Mouse (Mus musculus) midbrain, postnatal 0 days (tissue): ENCODE results near the gene Phkg2. TPM values are rescaled to one million over a fixed set of nuclear protein-coding genes. Genes with fewer than 3 reads are reported as not detected.
A peak's percentile ranks its signal among the peaks of the same experiment; 100 is the strongest.

ENCODE experiments used
- ATAC-seq: fragments of 200-750 bp; cut with Nextera tagmentation; 2 replicates; pipeline ENCODE4 v1.8.0; 2017; ENCODE audit warnings: moderate number of reproducible peaks, mild to moderate bottlenecking, moderate TSS enrichment, moderate library complexity; ENCODE audit not compliant: low FRiP score
- DNase-seq: peaks from one replicate; pipeline ENCODE4 v3.0.0-alpha.2; 2015; ENCODE audit warnings: low spot score
- H3K27ac ChIP-seq: fragments of 300-500 bp; sonication (generic); 2 replicates; pipeline ENCODE4 v1.5.1; 2014; ENCODE audit warnings: low read depth, mild to moderate bottlenecking, low read length, mixed read lengths
- H3K27me3 ChIP-seq: fragments of 300-500 bp; sonication (generic); 2 replicates; pipeline ENCODE4 v1.6.1; 2014; ENCODE audit warnings: low read length, control low read depth, mixed read lengths; ENCODE audit not compliant: insufficient read depth
- H3K36me3 ChIP-seq: fragments of 300-500 bp; sonication (generic); 2 replicates; pipeline ENCODE4 v1.6.1; 2014; ENCODE audit warnings: low read length, control low read depth, mixed read lengths; ENCODE audit not compliant: insufficient read depth
- H3K4me1 ChIP-seq: fragments of 300-500 bp; sonication (generic); 2 replicates; pipeline ENCODE4 v1.6.1; 2014; ENCODE audit warnings: mild to moderate bottlenecking, control low read depth, antibody characterized with exemption, low read length, mixed read lengths; ENCODE audit not compliant: insufficient read depth
- H3K4me2 ChIP-seq: fragments of 300-500 bp; sonication (generic); 2 replicates; pipeline ENCODE4 v1.6.1; 2014; ENCODE audit warnings: low read depth, mild to moderate bottlenecking, low read length, mixed read lengths; ENCODE audit not compliant: poor library complexity, severe bottlenecking
- H3K4me3 ChIP-seq: fragments of 300-500 bp; sonication (generic); 2 replicates; pipeline ENCODE4 v1.5.1; 2014; ENCODE audit warnings: low read depth, mild to moderate bottlenecking, low read length, moderate library complexity
- H3K9ac ChIP-seq: fragments of 300-500 bp; sonication (generic); replicated peaks from 2 replicates; pipeline ENCODE4 v1.6.1; 2014; ENCODE audit warnings: mild to moderate bottlenecking, low read length, moderate library complexity, mixed read lengths; ENCODE audit not compliant: poor library complexity, severe bottlenecking
- H3K9me3 ChIP-seq: fragments of 300-500 bp; sonication (generic); 2 replicates; pipeline ENCODE4 v1.6.1; 2016; ENCODE audit warnings: low read length, control low read depth
- CTCF ChIP-seq: IDR thresholded peaks from 2 replicates; pipeline ENCODE4 v1.5.1; 2016; ENCODE audit warnings: antibody characterized with exemption, mild to moderate bottlenecking
- whole genome bisulfite sequencing: fragments of 180-500 bp; shearing (Covaris S2); extraction: QIAGEN DNeasy Blood & Tissue Kit; methylation state at CpG from one replicate; pipeline ENCODE4 v1.1.7; 2014; 5-methylcytosine and 5-hydroxymethylcytosine counted together
- polyA plus RNA-seq: library from polyadenylated mRNA; unstranded; fragments of >200 nt; fragmentation: Nextera tagmentation; extraction: Ambion mirVana; gene quantifications from 2 replicates; pipeline ENCODE4 v1.2.1, GENCODE M21; 2015
- total RNA-seq: library from RNA; depleted of rRNA; stranded (reverse); fragments of >200 nt; gene quantifications from 2 replicates; pipeline ENCODE4 v1.2.3, GENCODE M21; 2014; rRNA removed

The Phkg2 gene
- total RNA-seq, result 54.0 and 60.9 TPM in 2 replicates
- 62.5 and 64.7 TPM in 2 replicates for polyA plus RNA-seq

DNA sequence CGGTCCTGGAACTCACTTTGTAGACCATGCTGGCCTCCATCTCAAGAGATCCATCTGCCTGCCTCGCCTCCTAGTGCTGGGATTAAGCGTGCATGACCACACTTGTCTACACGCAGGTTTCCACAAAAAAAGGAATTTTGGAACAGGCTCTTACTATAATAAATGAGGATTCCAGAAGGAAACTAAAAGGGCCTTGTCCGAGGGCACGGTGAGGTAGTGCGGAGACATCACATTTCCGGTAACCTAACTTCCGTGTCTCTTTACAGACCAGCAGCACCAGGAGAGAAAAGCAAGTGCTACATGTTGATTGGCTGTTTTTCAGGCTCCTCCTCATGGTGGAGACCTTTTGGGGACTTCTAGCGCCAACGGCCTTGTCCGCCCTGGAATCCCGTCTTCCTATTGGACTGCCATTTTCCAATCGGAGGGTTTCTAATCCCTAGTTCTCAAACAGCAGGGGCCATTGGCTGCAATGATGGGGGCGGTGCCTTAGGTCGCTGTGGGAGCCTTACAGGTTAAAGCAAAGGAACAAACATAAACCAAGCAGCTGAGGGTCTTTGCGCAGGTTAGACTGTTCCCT lies at the start of gene Phkg2:
Gene Phkg2 (plus strand): TSS at position 446 of the 577 bp plus-strand sequence.
- under 1% methylated on average over 17 of the region's 17 CpGs for WGBS
- Histone ChIP-seq H3K4me1 (0 out of 2 replicates have a peak, but pooled peaks cover 11% of the 10 kb centered on the region), H3K4me2 (peak within 1 kb of the TSS; percentile 88), H3K4me3 (peak within 1 kb of the TSS; percentile 64), H3K9me3 (no peaks in the 10 kb centered on the region), H3K27me3 (no peaks in the 10 kb centered on the region), H3K9ac (peak within 1 kb of the TSS; percentile 72), H3K36me3 (peaks cover 10% of the 10 kb centered on the region), H3K27ac (peak within 1 kb of the TSS; percentile 85)
- ATAC-seq, result peak; percentile 96
- TF ChIP-seq CTCF, result 0 out of 2 replicates have a peak, but pooled peaks have one; percentile 15
- DNase-seq, result peak; percentile 99

DNA sequence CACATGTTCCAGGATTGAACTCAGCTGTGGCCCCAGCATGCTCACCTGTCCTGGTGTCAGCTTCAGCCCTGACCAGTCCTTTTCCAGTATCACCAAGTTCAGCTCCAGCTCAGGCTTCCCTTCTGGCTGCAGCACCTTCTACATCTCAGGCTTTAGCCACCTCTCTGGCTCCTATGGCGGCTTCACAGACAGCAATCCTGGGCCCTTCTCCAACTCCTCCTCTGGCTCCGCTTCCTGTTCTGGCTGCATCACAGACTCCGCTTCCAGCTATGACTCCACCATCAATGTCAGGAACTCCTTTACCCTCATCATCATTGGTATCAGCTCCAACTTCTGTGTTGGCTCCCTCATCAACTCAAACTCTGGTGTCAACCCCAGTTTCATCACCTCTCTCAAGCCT lies 31.5 kb upstream of the Phkg2 start:
- H3K9ac ChIP-seq, result no peak overlapping the region
- 98% methylated on average over 3 of the region's 3 CpGs for WGBS
- H3K27me3 ChIP-seq, result no peaks in the 10 kb centered on the region
- ATAC-seq (no peak), DNase-seq (no peak)
- H3K36me3 ChIP-seq, result peaks cover 68% of the 10 kb centered on the region
- no peak overlapping the region for H3K4me3 ChIP-seq
- H3K9me3 ChIP-seq, result no peaks in the 10 kb centered on the region
- no peak overlapping the region for H3K4me2 ChIP-seq
- no peak for TF ChIP-seq CTCF
- no peak overlapping the region for H3K27ac ChIP-seq
- H3K4me1 ChIP-seq, result no peaks in the 10 kb centered on the region

DNA sequence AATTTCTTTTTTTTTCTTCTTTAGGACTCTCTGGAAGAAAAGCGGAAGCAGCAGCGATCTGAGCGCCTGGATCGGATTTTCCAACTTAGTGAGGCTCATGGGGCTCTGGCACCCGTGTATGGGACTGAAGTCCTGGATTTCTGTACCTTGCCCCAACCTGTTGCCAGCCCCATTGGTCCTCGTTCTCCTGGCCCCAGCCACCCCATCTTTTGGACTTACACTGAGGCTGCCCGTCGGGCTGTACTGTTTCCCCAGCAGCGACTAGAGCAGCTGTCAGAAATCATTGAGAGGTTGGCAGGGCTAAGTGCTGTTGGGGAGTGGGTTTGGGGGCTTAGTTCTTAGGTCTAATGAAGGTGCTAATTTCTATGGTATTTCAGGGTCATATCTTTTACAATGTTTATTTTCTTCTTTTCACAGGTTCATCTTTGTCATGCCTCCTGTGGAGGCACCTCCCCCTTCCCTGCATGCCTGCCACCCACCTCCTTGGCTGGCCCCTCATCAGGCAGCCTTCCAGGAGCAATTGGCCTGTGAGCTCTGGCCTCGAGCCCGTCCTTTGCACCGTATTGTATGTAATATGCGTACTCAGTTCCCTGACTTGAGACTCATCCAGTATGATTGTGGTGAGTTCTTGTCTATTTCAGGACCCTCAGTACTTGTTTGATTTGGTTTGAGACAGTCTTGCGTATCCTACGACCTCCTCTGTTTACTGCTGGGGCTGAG lies 23.9 kb upstream of the Phkg2 start:
- TF ChIP-seq CTCF, result no peak
- Histone ChIP-seq H3K9ac (no peak overlapping the region), H3K4me2 (no peak overlapping the region), H3K9me3 (no peaks in the 10 kb centered on the region), H3K36me3 (peaks cover 41% of the 10 kb centered on the region), H3K4me1 (no peaks in the 10 kb centered on the region), H3K27ac (no peak overlapping the region), H3K4me3 (no peak overlapping the region), H3K27me3 (no peaks in the 10 kb centered on the region)
- ATAC-seq, result no peak
- peak; percentile 42 for DNase-seq
- 84% methylated on average over 15 of the region's 15 CpGs for WGBS

DNA sequence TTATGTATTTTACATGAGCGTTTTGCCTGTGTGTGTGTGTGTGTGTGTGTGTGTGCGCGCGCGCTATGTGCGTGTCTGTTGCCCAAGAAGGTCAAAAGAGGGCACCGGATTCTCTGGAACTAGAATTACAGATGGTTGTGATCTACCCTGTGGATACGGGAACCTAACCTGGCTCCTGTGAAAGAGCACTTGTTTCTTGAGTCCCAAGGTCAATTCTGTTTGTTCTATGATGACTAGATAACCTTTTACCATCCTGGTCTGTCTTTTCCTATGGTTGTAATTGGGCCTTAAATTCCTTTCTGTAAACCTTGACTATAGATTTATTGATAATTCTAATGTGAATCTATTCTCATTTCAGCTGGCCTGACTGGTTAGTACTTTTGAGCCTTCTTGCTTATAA lies 21.6 kb upstream of the Phkg2 start:
- no peak overlapping the region for H3K4me3 ChIP-seq
- no peak for TF ChIP-seq CTCF
- DNase-seq (no peak), ATAC-seq (no peak)
- H3K4me2 ChIP-seq, result no peak overlapping the region
- no peak overlapping the region for H3K27ac ChIP-seq
- H3K4me1 ChIP-seq, result no peaks in the 10 kb centered on the region
- no peak overlapping the region for H3K9ac ChIP-seq
- no peaks in the 10 kb centered on the region for H3K9me3 ChIP-seq
- H3K36me3 ChIP-seq, result peaks cover 42% of the 10 kb centered on the region
- WGBS, result 97% methylated on average over 8 of the region's 8 CpGs
- H3K27me3 ChIP-seq, result no peaks in the 10 kb centered on the region

DNA sequence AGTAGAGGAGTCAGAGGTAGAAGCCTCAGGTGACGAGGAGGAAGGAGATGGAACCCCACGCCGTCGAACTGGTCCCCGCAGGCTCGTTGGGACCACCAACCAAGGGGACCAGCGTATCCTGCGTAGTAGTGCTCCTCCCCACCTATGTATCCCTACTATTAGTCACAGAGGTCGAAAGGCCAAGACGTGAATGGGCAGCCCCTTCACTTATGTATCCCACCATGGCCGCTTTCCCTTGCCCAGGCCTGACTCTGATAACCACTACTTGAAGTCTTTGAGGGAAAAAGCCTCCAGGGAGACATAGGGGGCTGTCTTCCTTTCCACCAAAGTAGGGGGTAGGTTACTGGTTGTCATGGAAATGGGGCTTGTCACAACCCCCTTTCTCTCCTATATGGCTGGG lies 12.6 kb upstream of the Phkg2 start:
- WGBS, result 93% methylated on average over 11 of the region's 11 CpGs
- no peak overlapping the region for H3K9ac ChIP-seq
- no peak for TF ChIP-seq CTCF
- no peak overlapping the region for H3K4me2 ChIP-seq
- no peak overlapping the region for H3K27ac ChIP-seq
- H3K9me3 ChIP-seq, result no peaks in the 10 kb centered on the region
- H3K36me3 ChIP-seq, result peaks cover 57% of the 10 kb centered on the region
- no peaks in the 10 kb centered on the region for H3K27me3 ChIP-seq
- no peaks in the 10 kb centered on the region for H3K4me1 ChIP-seq
- ATAC-seq (no peak), DNase-seq (no peak)
- H3K4me3 ChIP-seq, result no peak overlapping the region

DNA sequence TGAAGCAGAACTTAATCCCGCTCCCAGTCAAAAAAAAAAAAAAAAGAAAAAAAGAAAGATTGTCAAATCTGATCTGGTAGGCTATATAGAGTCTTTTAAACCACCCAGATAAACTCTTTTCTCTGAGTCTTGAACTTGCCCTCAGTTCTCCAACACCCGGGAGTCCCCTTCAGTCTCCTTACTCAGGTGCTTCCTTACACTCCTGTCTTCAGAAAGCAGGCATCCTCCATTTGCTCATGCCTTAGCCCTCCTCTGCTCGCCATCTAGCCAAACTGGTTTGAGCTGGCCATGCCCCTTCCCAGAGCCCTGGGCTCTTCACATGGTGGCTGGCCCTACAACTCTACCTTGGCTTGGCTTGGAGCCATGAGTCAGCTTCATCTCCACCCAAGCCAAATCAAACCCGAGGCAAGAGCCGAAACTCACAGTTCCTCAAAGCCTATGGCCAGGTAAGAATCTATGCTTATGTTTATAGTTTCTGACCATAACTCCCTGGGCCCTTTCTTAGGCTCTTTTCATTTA lies 11.7 kb upstream of the Phkg2 start, which contains the start of gene Tmem265:
Gene Tmem265 (plus strand): TSS at position 51 of the 519 bp plus-strand sequence.
- WGBS, result 97% methylated on average over 5 of the region's 5 CpGs
- H3K27ac ChIP-seq, result no peak within 1 kb of the TSS
- H3K4me1 ChIP-seq, result no peaks in the 10 kb centered on the region
- H3K9me3 ChIP-seq, result no peaks in the 10 kb centered on the region
- no peak for ATAC-seq
- DNase-seq, result no peak
- no peak within 1 kb of the TSS for H3K9ac ChIP-seq
- no peak within 1 kb of the TSS for H3K4me3 ChIP-seq
- no peak for TF ChIP-seq CTCF
- H3K36me3 ChIP-seq, result peaks cover 57% of the 10 kb centered on the region
- no peak within 1 kb of the TSS for H3K4me2 ChIP-seq
- H3K27me3 ChIP-seq, result no peaks in the 10 kb centered on the region
